Mouse (Mus musculus) MEL (cell line): ENCODE data around the gene AK157302. TPM values are rescaled to one million over a fixed set of nuclear protein-coding genes. Genes with fewer than 3 reads are reported as not detected.

Experiments used
- DNase-seq: peaks from one replicate; pipeline ENCODE4 v3.0.0; 2011; ENCODE audit warnings: low read depth, low spot score
- H3K27ac ChIP-seq: 2 replicates; pipeline ENCODE4 v1.5.1; 2012; ENCODE audit warnings: low read depth, mild to moderate bottlenecking, control low read depth, low read length, moderate library complexity; ENCODE audit not compliant: control insufficient read depth
- H3K27me3 ChIP-seq, 2 experiments: fragments of 150-350 bp in 1 of 2; sonication (generic) in 1 of 2; 2 replicates each; pipeline ENCODE4 v1.6.1; 2012; ENCODE audit warnings: low read length in 2 of 2, mild to moderate bottlenecking in 2 of 2, improper control_type of control experiment in 1 of 2, moderate library complexity in 1 of 2; ENCODE audit not compliant: insufficient read depth in 2 of 2, control insufficient read depth in 1 of 2
- H3K36me3 ChIP-seq, 2 experiments: 2 replicates each; pipeline ENCODE4 v1.6.1; 2012 to 2014; ENCODE audit warnings: low read length in 2 of 2, improper control_type of control experiment in 1 of 2, inconsistent platforms in 1 of 2, mild to moderate bottlenecking in 1 of 2; ENCODE audit not compliant: insufficient read depth in 2 of 2, control insufficient read depth in 1 of 2
- H3K4me1 ChIP-seq, 2 experiments: fragments of 150-350 bp in 1 of 2; sonication (generic) in 1 of 2; 2 replicates each; pipeline ENCODE4 v1.6.1; 2012; ENCODE audit warnings: low read length in 2 of 2, improper control_type of control experiment in 1 of 2, mild to moderate bottlenecking in 1 of 2; ENCODE audit not compliant: insufficient read depth in 2 of 2, control insufficient read depth in 1 of 2
- H3K4me3 ChIP-seq, 2 experiments: fragments of 150-350 bp in 1 of 2; sonication (generic) in 1 of 2; 2 replicates each; pipeline ENCODE4 v1.5.1; 2012; ENCODE audit warnings: low read depth in 2 of 2, low read length in 2 of 2, mild to moderate bottlenecking in 2 of 2, moderate library complexity in 2 of 2, control low read depth in 1 of 2, improper control_type of control experiment in 1 of 2; ENCODE audit not compliant: control insufficient read depth in 1 of 2, insufficient read depth in 1 of 2
- H3K79me2 ChIP-seq: 2 replicates; pipeline ENCODE4 v1.6.1; 2012; ENCODE audit warnings: mild to moderate bottlenecking, low read length, moderate library complexity; ENCODE audit not compliant: control insufficient read depth, poor library complexity, insufficient read depth
- H3K9ac ChIP-seq: 2 replicates; pipeline ENCODE4 v1.6.1; 2012; ENCODE audit warnings: low read depth, mild to moderate bottlenecking, control low read depth, low read length, moderate library complexity; ENCODE audit not compliant: control insufficient read depth, poor library complexity, severe bottlenecking
- H3K9me3 ChIP-seq: fragments of 150-350 bp; sonication (generic); replicated peaks from 2 replicates; pipeline ENCODE4 v1.6.1; 2012; ENCODE audit warnings: mild to moderate bottlenecking, low read length, improper control_type of control experiment, moderate library complexity; ENCODE audit not compliant: insufficient read depth
- BHLHE40 ChIP-seq: IDR thresholded peaks from 2 replicates; pipeline ENCODE4 v1.6.1; 2012; ENCODE audit warnings: low read depth, mild to moderate bottlenecking, inconsistent platforms, low read length, improper control_type of control experiment, borderline replicate concordance
- CHD1 ChIP-seq: IDR thresholded peaks from 2 replicates; pipeline ENCODE4 v1.6.1; 2012; ENCODE audit warnings: low read depth, mild to moderate bottlenecking, inconsistent platforms, low read length, improper control_type of control experiment
- CHD2 ChIP-seq: IDR thresholded peaks from 2 replicates; pipeline ENCODE4 v1.6.1; 2011; ENCODE audit warnings: low read length, improper control_type of control experiment
- CTCF ChIP-seq, 3 experiments: IDR thresholded peaks in 2 of 3; conservative IDR thresholded peaks in 1 of 3; 2 replicates each; pipeline ENCODE4 v1.5.1; 2011 to 2012; ENCODE audit warnings: low read length in 3 of 3, low read depth in 2 of 3, mild to moderate bottlenecking in 2 of 3, improper control_type of control experiment in 1 of 3, inconsistent platforms in 1 of 3, mixed read lengths in 1 of 3, moderate library complexity in 1 of 3; ENCODE audit not compliant: control insufficient read depth in 1 of 3, insufficient read depth in 1 of 3, poor library complexity in 1 of 3, severe bottlenecking in 1 of 3
- E2F4 ChIP-seq: IDR thresholded peaks from 2 replicates; pipeline ENCODE4 v1.6.1; 2011; ENCODE audit warnings: low read depth, low read length, improper control_type of control experiment, borderline replicate concordance
- ELF1 ChIP-seq: IDR thresholded peaks from 2 replicates; pipeline ENCODE4 v1.6.1; 2014; ENCODE audit warnings: low read depth, mild to moderate bottlenecking, inconsistent platforms, low read length, improper control_type of control experiment, moderate library complexity
- EP300 ChIP-seq, 2 experiments: IDR thresholded peaks; 2 replicates each; pipeline ENCODE4 v1.6.1; 2011; ENCODE audit warnings: improper control_type of control experiment in 2 of 2, low read length in 2 of 2, low read depth in 1 of 2, mild to moderate bottlenecking in 1 of 2
- ETS1 ChIP-seq: IDR thresholded peaks from 2 replicates; pipeline ENCODE4 v1.6.1; 2012; ENCODE audit warnings: low read depth, mild to moderate bottlenecking, inconsistent platforms, low read length, improper control_type of control experiment, moderate library complexity
- GABPA ChIP-seq: IDR thresholded peaks from 2 replicates; pipeline ENCODE4 v1.6.1; 2012; ENCODE audit warnings: low read depth, mild to moderate bottlenecking, inconsistent platforms, low read length, improper control_type of control experiment, moderate library complexity
- GATA1 ChIP-seq: IDR thresholded peaks from 2 replicates; pipeline ENCODE4 v1.6.1; 2011; ENCODE audit warnings: low read depth, low read length, improper control_type of control experiment
- HCFC1 ChIP-seq: IDR thresholded peaks from 2 replicates; pipeline ENCODE4 v1.6.1; 2012; ENCODE audit warnings: low read depth, mild to moderate bottlenecking, inconsistent platforms, low read length, improper control_type of control experiment, moderate library complexity
- JUND ChIP-seq: IDR thresholded peaks from 2 replicates; pipeline ENCODE4 v1.6.1; 2011; ENCODE audit warnings: low read depth, mild to moderate bottlenecking, improper control_type of control experiment, low read length
- KAT2A ChIP-seq: conservative IDR thresholded peaks from 2 replicates; pipeline ENCODE4 v1.6.1; 2012; ENCODE audit warnings: low read depth, low read length, improper control_type of control experiment, inconsistent platforms
- MAFK ChIP-seq: IDR thresholded peaks from 2 replicates; pipeline ENCODE4 v1.6.1; 2011; ENCODE audit warnings: low read depth, mild to moderate bottlenecking, low read length, improper control_type of control experiment, borderline replicate concordance
- MAX ChIP-seq: IDR thresholded peaks from 2 replicates; pipeline ENCODE4 v1.6.1; 2011; ENCODE audit warnings: low read length, improper control_type of control experiment
- MAZ ChIP-seq: IDR thresholded peaks from 2 replicates; pipeline ENCODE4 v1.6.1; 2012; ENCODE audit warnings: low read depth, mild to moderate bottlenecking, inconsistent platforms, low read length, improper control_type of control experiment
- MXI1 ChIP-seq: IDR thresholded peaks from 2 replicates; pipeline ENCODE4 v1.6.1; 2011; ENCODE audit warnings: mild to moderate bottlenecking, low read depth, low read length, improper control_type of control experiment
- MYB ChIP-seq: IDR thresholded peaks from 2 replicates; pipeline ENCODE4 v1.6.1; 2011; ENCODE audit warnings: mild to moderate bottlenecking, low read depth, low read length, improper control_type of control experiment
- MYC ChIP-seq: IDR thresholded peaks from 2 replicates; pipeline ENCODE4 v1.6.1; 2011; ENCODE audit warnings: low read depth, mild to moderate bottlenecking, low read length, improper control_type of control experiment, moderate library complexity
- NELFE ChIP-seq: IDR thresholded peaks from 2 replicates; pipeline ENCODE4 v1.6.1; 2011; ENCODE audit warnings: low read depth, low read length, improper control_type of control experiment
- NRF1 ChIP-seq: IDR thresholded peaks from 2 replicates; pipeline ENCODE4 v1.6.1; 2014; ENCODE audit warnings: low read depth, mild to moderate bottlenecking, inconsistent platforms, low read length, improper control_type of control experiment, moderate library complexity; ENCODE audit not compliant: poor library complexity, insufficient read depth, severe bottlenecking
- POLR2A ChIP-seq, 2 experiments: IDR thresholded peaks; 2 replicates each; pipeline ENCODE4 v1.6.1; 2011 to 2012; ENCODE audit warnings: low read length in 2 of 2, mild to moderate bottlenecking in 2 of 2, control low read depth in 1 of 2, improper control_type of control experiment in 1 of 2, low read depth in 1 of 2, moderate library complexity in 1 of 2; ENCODE audit not compliant: control insufficient read depth in 1 of 2, insufficient read depth in 1 of 2, poor library complexity in 1 of 2
- POLR2AphosphoS2 ChIP-seq: IDR thresholded peaks from 2 replicates; pipeline ENCODE4 v1.6.1; 2011; ENCODE audit warnings: low read length, improper control_type of control experiment
- POLR2AphosphoS5 ChIP-seq: IDR thresholded peaks from 2 replicates; pipeline ENCODE4 v1.6.1; 2012; ENCODE audit warnings: low read depth, borderline replicate concordance, mild to moderate bottlenecking, inconsistent platforms, low read length, moderate library complexity, mixed read lengths
- RAD21 ChIP-seq: IDR thresholded peaks from 2 replicates; pipeline ENCODE4 v1.6.1; 2011; ENCODE audit warnings: mild to moderate bottlenecking, low read depth, low read length, improper control_type of control experiment
- RCOR1 ChIP-seq: IDR thresholded peaks from 2 replicates; pipeline ENCODE4 v1.6.1; 2012; ENCODE audit warnings: low read depth, mild to moderate bottlenecking, inconsistent platforms, low read length, improper control_type of control experiment
- SIN3A ChIP-seq: IDR thresholded peaks from 2 replicates; pipeline ENCODE4 v1.6.1; 2012; ENCODE audit warnings: low read length, improper control_type of control experiment, inconsistent platforms
- SMC3 ChIP-seq: IDR thresholded peaks from 2 replicates; pipeline ENCODE4 v1.6.1; 2011; ENCODE audit warnings: low read depth, low read length, improper control_type of control experiment
- TAL1 ChIP-seq: IDR thresholded peaks from 2 replicates; pipeline ENCODE4 v1.6.1; 2012; ENCODE audit warnings: mild to moderate bottlenecking, inconsistent platforms, low read length, moderate library complexity, mixed read lengths
- TBP ChIP-seq: IDR thresholded peaks from 2 replicates; pipeline ENCODE4 v1.8.0; 2011; ENCODE audit warnings: low read depth, low read length, improper control_type of control experiment
- TCF12 ChIP-seq: IDR thresholded peaks from 2 replicates; pipeline ENCODE4 v1.6.1; 2014; ENCODE audit warnings: low read depth, mild to moderate bottlenecking, inconsistent platforms, low read length, improper control_type of control experiment, moderate library complexity
- UBTF ChIP-seq: IDR thresholded peaks from 2 replicates; pipeline ENCODE4 v1.6.1; 2012; ENCODE audit warnings: low read depth, mild to moderate bottlenecking, inconsistent platforms, low read length, improper control_type of control experiment, moderate library complexity, borderline replicate concordance; ENCODE audit not compliant: insufficient read depth
- USF1 ChIP-seq: IDR thresholded peaks from 2 replicates; pipeline ENCODE4 v1.6.1; 2014; ENCODE audit warnings: low read depth, mild to moderate bottlenecking, inconsistent platforms, low read length, improper control_type of control experiment, moderate library complexity
- USF2 ChIP-seq, 2 experiments: IDR thresholded peaks; 2 replicates each; pipeline ENCODE4 v1.6.1; 2011 to 2012; ENCODE audit warnings: improper control_type of control experiment in 2 of 2, low read length in 2 of 2, borderline replicate concordance in 1 of 2, inconsistent platforms in 1 of 2, low read depth in 1 of 2, mild to moderate bottlenecking in 1 of 2; ENCODE audit not compliant: insufficient read depth in 1 of 2
- ZC3H11A ChIP-seq: IDR thresholded peaks from 2 replicates; pipeline ENCODE4 v1.6.1; 2012; ENCODE audit warnings: low read depth, mild to moderate bottlenecking, inconsistent platforms, low read length, improper control_type of control experiment
- ZKSCAN1 ChIP-seq: IDR thresholded peaks from 2 replicates; pipeline ENCODE4 v1.6.1; 2012; ENCODE audit warnings: low read depth, mild to moderate bottlenecking, inconsistent platforms, low read length, improper control_type of control experiment, moderate library complexity
- ZMIZ1 ChIP-seq: IDR thresholded peaks from 2 replicates; pipeline ENCODE4 v1.6.1; 2012; ENCODE audit warnings: low read depth, mild to moderate bottlenecking, inconsistent platforms, low read length, improper control_type of control experiment, moderate library complexity
- ZNF384 ChIP-seq: IDR thresholded peaks from 2 replicates; pipeline ENCODE4 v1.6.1; 2012; ENCODE audit warnings: low read depth, mild to moderate bottlenecking, inconsistent platforms, low read length, improper control_type of control experiment
- polyA plus RNA-seq, 2 experiments: library from polyadenylated mRNA; stranded (reverse) in 1 of 2; unstranded in 1 of 2; fragments of >175 nt in 1 of 2; fragments of >200 nt in 1 of 2; gene quantifications; 2 replicates each; pipeline versions ENCODE4 v1.2.1 to v1.2.4; 2012; ENCODE audit warnings: low replicate concordance in 2 of 2, low read depth in 1 of 2; ENCODE audit not compliant: insufficient read length in 2 of 2, insufficient read depth in 1 of 2, missing spikeins in 1 of 2
- total RNA-seq: library from RNA; depleted of rRNA; stranded (reverse); fragments of 300-350 nt; gene quantifications from 2 replicates; pipeline ENCODE4 v1.2.3, GENCODE M21; 2012

The AK157302 gene
- total and polyA plus RNA-seq, 3 experiments = 0.10 to 0.50 TPM; not detected in 1

DNA sequence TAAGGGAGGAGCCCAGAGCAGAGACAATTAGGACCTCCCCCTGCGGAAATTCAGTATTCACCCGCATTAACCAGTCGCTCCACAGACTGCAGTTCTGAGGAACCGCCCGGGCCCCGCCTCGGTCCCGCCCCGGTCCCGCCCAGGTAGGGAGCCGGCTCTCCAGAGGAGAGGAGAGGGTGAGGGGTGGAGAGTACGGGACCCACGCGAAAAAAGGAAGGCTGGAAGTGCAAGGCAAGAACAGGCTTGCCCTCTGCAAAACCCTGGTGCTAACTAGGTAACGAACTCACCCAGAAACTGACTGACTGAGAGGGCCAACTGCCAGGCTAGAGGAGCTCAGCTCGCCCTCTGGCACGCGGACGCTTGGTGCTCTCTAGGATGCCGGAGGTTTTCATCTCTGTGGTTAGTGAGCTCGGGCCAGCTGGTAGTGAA, 11.2 kb downstream of the AK157302 start:
- peak; percentile 95 for DNase-seq
- H3K9ac ChIP-seq = peak overlapping the region; percentile 77
- H3K4me3 ChIP-seq = peak overlapping the region; percentile 82 to 88
- no peaks in the 10 kb centered on the region for H3K27me3 ChIP-seq
- H3K4me1 ChIP-seq = peaks cover 0 to 3% of the 10 kb centered on the region in 2 experiments; a peak in 2 of 4 replicates
- H3K36me3 ChIP-seq = peaks cover 0 to 5% of the 10 kb centered on the region in 2 experiments; a peak in 2 of 4 replicates
- H3K9me3 ChIP-seq = no peaks in the 10 kb centered on the region
- no peaks in the 10 kb centered on the region; the same call in 1 of the 2 replicates for H3K79me2 ChIP-seq
- H3K27ac ChIP-seq = peak overlapping the region; percentile 64
- TF ChIP-seq ZKSCAN1 (no peak), POLR2A (IDR thresholded peaks at IDR 0.05; ENCODE audit: control insufficient read depth in 1 of 2, insufficient read depth in 1 of 2, low read depth in 1 of 2, low read length in 2 of 2, poor library complexity in 1 of 2) (peak; percentile 69 to 89), HCFC1 (peak; percentile 77), MXI1 (peak; percentile 59; the same call in 1 of the 2 replicates), TAL1 (no peak), EP300 (IDR thresholded peaks at IDR 0.05; ENCODE audit: low read depth in 1 of 2, low read length in 2 of 2) (no peak), ETS1 (no peak), RAD21 (no peak), USF1 (no peak), NELFE (peak; percentile 78), POLR2AphosphoS2 (no peak), UBTF (no peak), MAZ (no peak), CHD1 (no peak), ZNF384 (no peak), GATA1 (no peak), MYB (no peak), SMC3 (no peak), JUND (no peak), CHD2 (no peak), SIN3A (peak; percentile 55; the same call in 1 of the 2 replicates), CTCF (IDR thresholded peaks at IDR 0.05 in 2 of 3, conservative IDR thresholded peaks at IDR 0.05 in 1 of 3; ENCODE audit: control insufficient read depth in 1 of 3, insufficient read depth in 1 of 3, low read depth in 2 of 3, low read length in 3 of 3, poor library complexity in 1 of 3, severe bottlenecking in 1 of 3) (no peak), RCOR1 (no peak), E2F4 (no peak), USF2 (IDR thresholded peaks at IDR 0.05; ENCODE audit: borderline replicate concordance in 1 of 2, insufficient read depth in 1 of 2, low read depth in 1 of 2, low read length in 2 of 2) (no peak), MYC (peak; percentile 90), BHLHE40 (no peak), ELF1 (0 out of 2 replicates have a peak, but pooled peaks have one; percentile 25), TBP (peak; percentile 44; the same call in 1 of the 2 replicates), TCF12 (no peak), NRF1 (no peak), MAX (peak; percentile 88), MAFK (no peak), GABPA (no peak), POLR2AphosphoS5 (no peak), KAT2A (no peak), ZC3H11A (no peak), ZMIZ1 (no peak)
